Mouse (Mus musculus): Measurements from ENCODE around the gene Pls1.

GRCm38 (mm10) chr9:95811817-95812216 lies 33.3 kb downstream of the Pls1 start:
- TF ChIP-seq EP300 (IDR thresholded peaks at IDR 0.05; ENCODE audit: low read depth) (no peak), CTCF (IDR thresholded peaks at IDR 0.05; ENCODE audit: low read depth) (peak; percentile 6; the same call in 1 of the 2 replicates)

Data from liver, postnatal 0 days (tissue).